Mouse (Mus musculus) forebrain, embryonic 10.5 days (tissue): ENCODE data around the gene Idh2. TPM values are rescaled to one million over a fixed set of nuclear protein-coding genes. Genes with fewer than 3 reads are reported as not detected.

Experiments used
- polyA plus RNA-seq: library from polyadenylated mRNA; unstranded; fragments of >200 nt; fragmentation: Nextera tagmentation; extraction: Ambion mirVana; gene quantifications from 2 replicates; pipeline ENCODE4 v1.2.1, GENCODE M21; 2016

Gene Idh2
- polyA plus RNA-seq, 1 experiment from 2014 or later, result 462 TPM

Other genes with a start within 250 kb of the Idh2 start
- gene Ap3s2, start 194.7 kb downstream of the Idh2 start, polyA plus RNA-seq, result 49.2 and 51.2 TPM in 2 replicates
- gene Arpin, start 180.0 kb downstream of the Idh2 start, polyA plus RNA-seq, result 21.1 and 21.7 TPM in 2 replicates
- gene Zfp710, start 90.6 kb downstream of the Idh2 start, polyA plus RNA-seq, result 33.3 and 33.4 TPM in 2 replicates
- 15.1 and 15.9 TPM in 2 replicates for gene Sema4b, start 71.4 kb upstream of the Idh2 start, polyA plus RNA-seq
- 69.0 and 70.2 TPM in 2 replicates for gene Cib1, start 117.4 kb upstream of the Idh2 start, polyA plus RNA-seq
- gene Gdpgp1, start 117.5 kb upstream of the Idh2 start, polyA plus RNA-seq, result 6.3 and 6.7 TPM in 2 replicates
- gene Ttll13, start 131.0 kb upstream of the Idh2 start, polyA plus RNA-seq, result 0.84 and 0.99 TPM in 2 replicates
- 43.0 and 44.9 TPM in 2 replicates for gene Ngrn, start 145.8 kb upstream of the Idh2 start, polyA plus RNA-seq
- 17.3 and 18.5 TPM in 2 replicates for gene Vps33b, start 154.3 kb upstream of the Idh2 start, polyA plus RNA-seq
- gene Prc1, start 179.1 kb upstream of the Idh2 start, polyA plus RNA-seq, result 242 and 249 TPM in 2 replicates
- 12.3 and 14.1 TPM in 2 replicates for gene Rccd1, start 209.1 kb upstream of the Idh2 start, polyA plus RNA-seq
- gene Unc45a, start 225.6 kb upstream of the Idh2 start, polyA plus RNA-seq, result 42.0 and 44.0 TPM in 2 replicates
- 25.2 and 27.9 TPM in 2 replicates for gene Hddc3, start 227.7 kb upstream of the Idh2 start, polyA plus RNA-seq